Mouse (Mus musculus): ENCODE results near the gene Rasa2.

Gene Rasa2

GRCm38 (mm10) chr9:96638508-96638907, 7.1 kb upstream of the Rasa2 start:
- DNase-seq (ENCODE audit: low spot score): no peak

- no peak for DNase-seq (ENCODE audit: low spot score)
These were observed 5.7 kb upstream of the Rasa2 start for GRCm38 (mm10) chr9:96637157-96637548.

- DNase-seq (ENCODE audit: low spot score): no peak
These were observed 5.2 kb upstream of the Rasa2 start for GRCm38 (mm10) chr9:96636423-96637156.

GRCm38 (mm10) chr9:96635899-96636298, 4.5 kb upstream of the Rasa2 start:
- no peak for DNase-seq (ENCODE audit: low spot score)

GRCm38 (mm10) chr9:96635176-96635575, 3.8 kb upstream of the Rasa2 start:
- no peak for DNase-seq (ENCODE audit: low spot score)

GRCm38 (mm10) chr9:96633771-96634170, 2.4 kb upstream of the Rasa2 start:
- no peak for DNase-seq (ENCODE audit: low spot score)

- DNase-seq (ENCODE audit: low spot score): no peak
These were observed 1.3 kb upstream of the Rasa2 start for GRCm38 (mm10) chr9:96632756-96633155.

GRCm38 (mm10) chr9:96632073-96632690, 765 bp upstream of the Rasa2 start:
- no peak for DNase-seq (ENCODE audit: low spot score)

GRCm38 (mm10) chr9:96630571-96631388, 637 bp downstream of the Rasa2 start:
- DNase-seq (ENCODE audit: low spot score): peak; percentile 67

GRCm38 (mm10) chr9:96629151-96629550, 2.3 kb downstream of the Rasa2 start:
- DNase-seq (ENCODE audit: low spot score): no peak

GRCm38 (mm10) chr9:96627557-96628085, 3.8 kb downstream of the Rasa2 start:
- DNase-seq (ENCODE audit: low spot score): no peak

- no peak for DNase-seq (ENCODE audit: low spot score)
These were observed 4.4 kb downstream of the Rasa2 start for GRCm38 (mm10) chr9:96627042-96627441.

- no peak for DNase-seq (ENCODE audit: low spot score)
These were observed 12.8 kb downstream of the Rasa2 start for GRCm38 (mm10) chr9:96618448-96619176.

GRCm38 (mm10) chr9:96612297-96612696, 19.1 kb downstream of the Rasa2 start:
- DNase-seq (ENCODE audit: low spot score): no peak

GRCm38 (mm10) chr9:96611693-96612293, 19.6 kb downstream of the Rasa2 start:
- DNase-seq (ENCODE audit: low spot score): no peak

- no peak for DNase-seq (ENCODE audit: low spot score)
These were observed 20.6 kb downstream of the Rasa2 start for GRCm38 (mm10) chr9:96610813-96611212.

GRCm38 (mm10) chr9:96603416-96603815, 28.0 kb downstream of the Rasa2 start:
- DNase-seq (ENCODE audit: low spot score): no peak

GRCm38 (mm10) chr9:96597899-96598298, 33.5 kb downstream of the Rasa2 start:
- DNase-seq (ENCODE audit: low spot score): no peak

GRCm38 (mm10) chr9:96592670-96593600, 38.5 kb downstream of the Rasa2 start:
- DNase-seq (ENCODE audit: low spot score): no peak

GRCm38 (mm10) chr9:96589346-96589745, 42.1 kb downstream of the Rasa2 start:
- DNase-seq (ENCODE audit: low spot score): no peak

All from retina, embryonic 14.5 days (tissue).